Mouse (Mus musculus) liver, postnatal 0 days (tissue): ENCODE measurements around the gene Cttnbp2nl. TPM values are rescaled to one million over a fixed set of nuclear protein-coding genes. Genes with fewer than 3 reads are reported as not detected.
A peak's percentile ranks its signal among the peaks of the same experiment; 100 is the strongest.

Source experiments
- ATAC-seq: fragments of 200-750 bp; cut with Nextera tagmentation; 2 replicates; pipeline ENCODE4 v1.8.0; 2017; ENCODE audit warnings: mild to moderate bottlenecking, moderate library complexity
- DNase-seq: peaks from one replicate; pipeline ENCODE4 v3.0.0-alpha.2; 2016
- H3K27ac ChIP-seq: fragments of 300-500 bp; sonication (generic); 2 replicates; pipeline ENCODE4 v1.5.1; 2014; ENCODE audit warnings: antibody characterized with exemption, moderate library complexity, mild to moderate bottlenecking, low read depth
- H3K27me3 ChIP-seq: fragments of 300-500 bp; sonication (generic); 2 replicates; pipeline ENCODE4 v1.6.1; 2014; ENCODE audit warnings: low read length, control low read depth, mixed read lengths; ENCODE audit not compliant: insufficient read depth
- H3K36me3 ChIP-seq: fragments of 300-500 bp; sonication (generic); replicated peaks from 2 replicates; pipeline ENCODE4 v1.6.1; 2014; ENCODE audit warnings: mild to moderate bottlenecking, control low read depth, low read length, moderate library complexity, mixed read lengths; ENCODE audit not compliant: insufficient read depth
- H3K4me1 ChIP-seq: fragments of 300-500 bp; sonication (generic); 2 replicates; pipeline ENCODE4 v1.6.1; 2014; ENCODE audit warnings: antibody characterized with exemption, mild to moderate bottlenecking, control low read depth; ENCODE audit not compliant: insufficient read depth
- H3K4me2 ChIP-seq: fragments of 300-500 bp; sonication (generic); 2 replicates; pipeline ENCODE4 v1.6.1; 2014; ENCODE audit warnings: low read depth, mild to moderate bottlenecking, low read length, moderate library complexity, mixed read lengths
- H3K4me3 ChIP-seq: fragments of 300-500 bp; sonication (generic); 2 replicates; pipeline ENCODE4 v1.5.1; 2014; ENCODE audit warnings: low read depth, low read length
- H3K9ac ChIP-seq: fragments of 300-500 bp; sonication (generic); replicated peaks from 2 replicates; pipeline ENCODE4 v1.6.1; 2014; ENCODE audit warnings: mild to moderate bottlenecking, moderate library complexity
- H3K9me3 ChIP-seq: fragments of 300-500 bp; sonication (generic); 2 replicates; pipeline ENCODE4 v1.6.1; 2016; ENCODE audit warnings: mild to moderate bottlenecking, control low read depth, low read length, mixed read lengths
- CTCF ChIP-seq: sonication (generic); IDR thresholded peaks from 2 replicates; pipeline ENCODE4 v1.5.1; 2016; ENCODE audit warnings: antibody characterized with exemption, low read depth
- EP300 ChIP-seq: IDR thresholded peaks from 2 replicates; pipeline ENCODE4 v1.6.1; 2016; ENCODE audit warnings: antibody characterized with exemption, low read depth, mild to moderate bottlenecking
- WGBS: fragments of 180-500 bp; shearing (Covaris S2); extraction: QIAGEN DNeasy Blood & Tissue Kit; methylation state at CpG from one replicate; pipeline ENCODE4 v1.1.7; 2014; ENCODE audit not compliant: insufficient replicate concordance; 5-methylcytosine and 5-hydroxymethylcytosine counted together
- polyA plus RNA-seq: library from polyadenylated mRNA; unstranded; fragments of >200 nt; fragmentation: Nextera tagmentation; extraction: Ambion mirVana; gene quantifications from 2 replicates; pipeline ENCODE4 v1.2.1, GENCODE M21; 2015

The Cttnbp2nl gene
- polyA plus RNA-seq, 1 experiment from 2014 or later = 4.2 TPM

GRCm38 (mm10) chr3:105061991-105062390 is 9.0 kb upstream of the Cttnbp2nl start:
- no peak overlapping the region for H3K27ac ChIP-seq
- H3K4me2 ChIP-seq = no peak overlapping the region
- 0 out of 2 replicates have a peak, but pooled peaks cover 3% of the 10 kb centered on the region for H3K27me3 ChIP-seq
- 0 out of 2 replicates have a peak, but pooled peaks cover 2% of the 10 kb centered on the region for H3K4me1 ChIP-seq
- H3K9ac ChIP-seq = no peak overlapping the region
- ATAC-seq (no peak), DNase-seq (no peak)
- H3K36me3 ChIP-seq = no peaks in the 10 kb centered on the region
- 47% methylated on average over 1 of the region's 1 CpGs for WGBS
- H3K9me3 ChIP-seq = no peaks in the 10 kb centered on the region
- TF ChIP-seq EP300 (no peak), CTCF (no peak)
- no peak overlapping the region for H3K4me3 ChIP-seq

GRCm38 (mm10) chr3:105061496-105061895 is 8.6 kb upstream of the Cttnbp2nl start:
- Histone ChIP-seq H3K4me2 (no peak overlapping the region), H3K36me3 (no peaks in the 10 kb centered on the region), H3K27ac (no peak overlapping the region), H3K27me3 (0 out of 2 replicates have a peak, but pooled peaks cover 3% of the 10 kb centered on the region), H3K4me3 (no peak overlapping the region), H3K9ac (no peak overlapping the region), H3K9me3 (no peaks in the 10 kb centered on the region), H3K4me1 (0 out of 2 replicates have a peak, but pooled peaks cover 2% of the 10 kb centered on the region)
- no peak for DNase-seq
- TF ChIP-seq CTCF = no peak
- TF ChIP-seq EP300 = no peak
- ATAC-seq = no peak
- 66% methylated on average over 3 of the region's 3 CpGs for WGBS

GRCm38 (mm10) chr3:105060992-105061391 is 8.0 kb upstream of the Cttnbp2nl start:
- TF ChIP-seq CTCF (no peak), EP300 (no peak)
- Histone ChIP-seq H3K4me1 (0 out of 2 replicates have a peak, but pooled peaks cover 2% of the 10 kb centered on the region), H3K27me3 (0 out of 2 replicates have a peak, but pooled peaks cover 3% of the 10 kb centered on the region), H3K27ac (no peak overlapping the region), H3K9ac (no peak overlapping the region), H3K4me3 (no peak overlapping the region), H3K4me2 (no peak overlapping the region), H3K9me3 (no peaks in the 10 kb centered on the region), H3K36me3 (no peaks in the 10 kb centered on the region)
- WGBS = 50% methylated on average over 6 of the region's 6 CpGs
- DNase-seq (no peak), ATAC-seq (no peak)

DNA sequence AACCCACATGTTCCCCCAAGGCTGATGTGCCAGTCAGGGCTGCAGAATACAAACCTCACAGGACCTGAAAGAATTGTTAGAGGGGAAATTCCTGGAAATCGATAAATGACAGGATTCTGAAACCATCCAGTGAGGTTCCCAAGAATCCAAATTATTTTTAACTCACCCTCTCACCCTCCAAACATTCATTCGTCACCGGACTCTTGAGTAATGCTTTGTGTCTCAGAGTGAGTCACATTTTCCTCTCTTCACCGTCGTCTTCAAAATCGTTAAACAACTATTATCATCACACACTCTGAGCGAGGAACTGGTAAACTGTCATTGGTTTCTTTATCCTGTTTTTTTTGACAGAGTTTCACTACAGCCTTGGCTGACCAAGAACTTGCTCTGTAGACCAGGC is 7.0 kb upstream of the Cttnbp2nl start:
- Histone ChIP-seq H3K36me3 (no peaks in the 10 kb centered on the region), H3K4me2 (no peak overlapping the region), H3K9me3 (no peaks in the 10 kb centered on the region), H3K4me1 (0 out of 2 replicates have a peak, but pooled peaks cover 2% of the 10 kb centered on the region), H3K27ac (no peak overlapping the region), H3K27me3 (0 out of 2 replicates have a peak, but pooled peaks cover 3% of the 10 kb centered on the region), H3K9ac (no peak overlapping the region), H3K4me3 (no peak overlapping the region)
- TF ChIP-seq EP300 (no peak), CTCF (no peak)
- WGBS = 38% methylated on average over 7 of the region's 7 CpGs
- ATAC-seq (no peak), DNase-seq (no peak)

- 0 out of 2 replicates have a peak, but pooled peaks cover 6% of the 10 kb centered on the region for H3K27me3 ChIP-seq
- no peaks in the 10 kb centered on the region for H3K9me3 ChIP-seq
- H3K27ac ChIP-seq = no peak overlapping the region
- peak; percentile 78 for DNase-seq
- WGBS = 17% methylated on average over 25 of the region's 25 CpGs
- H3K4me1 ChIP-seq = 0 out of 2 replicates have a peak, but pooled peaks cover 2% of the 10 kb centered on the region
- 0 out of 2 replicates have a peak, but pooled peaks have one; percentile 28 for ATAC-seq
- H3K4me2 ChIP-seq = peak overlapping the region; percentile 54
- peak; percentile 94 for TF ChIP-seq CTCF
- no peak for TF ChIP-seq EP300
- H3K36me3 ChIP-seq = no peaks in the 10 kb centered on the region
- no peak overlapping the region; the same call in 1 of the 2 replicates for H3K4me3 ChIP-seq
- no peak overlapping the region for H3K9ac ChIP-seq
These were observed 5.9 kb upstream of the Cttnbp2nl start for GRCm38 (mm10) chr3:105058627-105059513.

DNA sequence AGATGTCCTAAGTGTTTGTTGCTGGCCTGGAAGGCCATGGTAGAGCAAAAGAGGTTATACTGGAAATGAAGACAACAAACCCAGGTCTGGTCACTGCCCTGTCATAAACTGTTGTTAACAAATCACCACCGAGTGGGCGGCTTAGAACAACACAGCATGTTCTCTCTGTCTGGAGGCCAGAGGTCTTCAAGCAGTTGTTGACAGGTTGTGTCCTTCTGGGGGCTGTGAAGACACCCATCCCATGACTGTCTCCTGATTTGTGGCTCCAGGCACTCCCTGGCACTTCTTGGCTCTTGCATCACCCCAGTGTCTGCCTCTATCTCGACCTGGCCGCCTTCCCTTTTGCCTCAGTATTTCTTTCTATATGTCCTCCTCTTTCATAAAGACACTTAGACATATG is 2.7 kb upstream of the Cttnbp2nl start:
- Histone ChIP-seq H3K36me3 (no peaks in the 10 kb centered on the region), H3K4me1 (peaks cover 12% of the 10 kb centered on the region), H3K27me3 (peaks cover 7% of the 10 kb centered on the region; the same call in 1 of the 2 replicates), H3K27ac (no peak overlapping the region), H3K4me3 (no peak overlapping the region), H3K9ac (no peak overlapping the region), H3K4me2 (no peak overlapping the region), H3K9me3 (no peaks in the 10 kb centered on the region)
- 59% methylated on average over 4 of the region's 4 CpGs for WGBS
- TF ChIP-seq EP300 (no peak), CTCF (no peak)
- ATAC-seq = no peak
- DNase-seq = no peak
